ENCODE assay signal across 12 mouse cellular contexts in the genomic region with DNA sequence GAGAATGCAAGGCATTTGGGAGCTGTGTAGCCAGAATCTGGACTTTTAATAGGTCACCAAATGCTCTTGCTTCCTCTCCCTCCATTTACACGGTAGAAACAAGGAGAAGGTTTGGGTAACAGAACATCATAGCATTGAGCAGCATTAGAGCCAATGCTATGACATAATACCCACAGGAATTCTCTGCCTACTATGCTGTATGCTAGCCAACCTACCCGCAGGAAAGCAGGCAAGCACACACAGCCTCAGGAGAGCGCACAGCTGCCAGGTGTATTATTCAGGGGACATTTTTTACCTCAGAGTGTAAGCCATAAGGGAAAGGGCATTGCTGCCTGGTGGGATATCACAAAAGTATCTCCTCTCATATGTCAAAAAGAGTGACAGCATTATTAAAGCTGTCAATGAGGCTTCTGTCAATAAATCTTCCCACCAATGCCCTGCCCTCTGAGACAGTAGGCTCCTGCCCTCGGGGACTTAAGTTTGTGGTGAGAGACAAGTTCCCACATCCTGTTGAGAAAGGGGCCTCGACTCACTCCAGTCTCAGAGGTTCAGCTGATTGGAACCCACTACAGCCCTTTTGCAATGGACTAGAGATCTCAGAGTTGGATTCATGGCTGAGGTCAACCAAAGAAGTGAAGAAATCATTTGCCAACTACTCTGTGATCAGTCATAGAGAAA. TPM values are rescaled to one million over a fixed set of nuclear protein-coding genes. Genes with fewer than 3 reads are reported as not detected.
A peak's percentile ranks its signal among the peaks of the same experiment; 100 is the strongest.
DNase-seq lines count a peak whose midpoint lies in the region; ATAC-seq and TF ChIP-seq lines count a peak whose summit lies in the region.
"Had no signal": no experiment of that assay in that cellular context is flagged by ENCODE, and none has a peak within 500 bp of the region (broad histone marks: within the 10 kb centered on the region; RNA-seq: fewer than 3 reads in every experiment).

No protein-coding gene starts in this region.

- H3K4me1 ChIP-seq in lung, embryonic 14.5 days (ENCODE audit: insufficient read depth) = no peaks in the 10 kb centered on the region
- no peaks in the 10 kb centered on the region; the same call in 1 of the 2 replicates for H3K4me1 ChIP-seq in lung, adult 2 months (ENCODE audit: control insufficient read depth, insufficient read depth, low read length)
- no peaks in the 10 kb centered on the region for H3K4me1 ChIP-seq in midbrain, embryonic 14.5 days (ENCODE audit: control insufficient read depth, insufficient read depth, low read length)

- no peak overlapping the region for H3K27ac ChIP-seq in lung, embryonic 14.5 days (ENCODE audit: low read depth)
- 0 out of 2 replicates have a peak overlapping the region, but pooled peaks have one; percentile 5 for H3K27ac ChIP-seq in macrophage
- H3K27ac ChIP-seq in midbrain, embryonic 14.5 days (replicated peaks; ENCODE audit: low read depth, low read length) = no peak overlapping the region
- H3K27ac ChIP-seq: intestine, embryonic 15.5 days; stomach, embryonic 15.5 days had no signal

- WGBS in lung, embryonic 14.5 days = 34% methylated on average over 5 of the region's 5 CpGs
- WGBS in lung, adult 2 months = 29% methylated on average over 5 of the region's 5 CpGs
- WGBS in macrophage (ENCODE audit: missing documents) = 15% methylated on average over 5 of the region's 5 CpGs
- 59% methylated on average over 5 of the region's 5 CpGs for WGBS in midbrain, embryonic 14.5 days

- no peak for TF ChIP-seq POLR2A in lung, adult 2 months (IDR thresholded peaks at IDR 0.05; ENCODE audit: borderline replicate concordance, extremely low read depth, low read depth, low read length)

- H3K9ac ChIP-seq in lung, embryonic 14.5 days = no peak overlapping the region
- H3K9ac ChIP-seq in midbrain, embryonic 14.5 days (replicated peaks; ENCODE audit: low read length) = no peak overlapping the region
- H3K9ac ChIP-seq: intestine, embryonic 15.5 days; stomach, embryonic 15.5 days had no signal

- no peaks in the 10 kb centered on the region for H3K27me3 ChIP-seq in lung, embryonic 14.5 days (ENCODE audit: insufficient read depth, low read length)
- H3K27me3 ChIP-seq in midbrain, embryonic 14.5 days (ENCODE audit: control insufficient read depth, insufficient read depth, low read length) = no peaks in the 10 kb centered on the region
- H3K27me3 ChIP-seq: intestine, embryonic 15.5 days; stomach, embryonic 15.5 days had no signal

- H3K36me3 ChIP-seq in lung, embryonic 14.5 days (ENCODE audit: insufficient read depth) = no peaks in the 10 kb centered on the region
- peaks cover 19% of the 10 kb centered on the region for H3K36me3 ChIP-seq in macrophage (ENCODE audit: inconsistent target)
- H3K36me3 ChIP-seq in midbrain, embryonic 14.5 days (ENCODE audit: control insufficient read depth, insufficient read depth, low read length) = no peaks in the 10 kb centered on the region
- H3K36me3 ChIP-seq: intestine, embryonic 15.5 days; stomach, embryonic 15.5 days had no signal

- no peak overlapping the region for H3K4me3 ChIP-seq in lung, embryonic 14.5 days (ENCODE audit: low read depth, low read length)
- H3K4me3 ChIP-seq in lung, adult 2 months (replicated peaks; ENCODE audit: extremely low read depth, low read depth, low read length) = no peak overlapping the region
- H3K4me3 ChIP-seq in macrophage (ENCODE audit: inconsistent target) = no peak overlapping the region
- no peak overlapping the region for H3K4me3 ChIP-seq in midbrain, embryonic 14.5 days (replicated peaks; ENCODE audit: low read depth, low read length)
- H3K4me3 ChIP-seq: erythroblast, embryonic 14.5 days; intestine, embryonic 15.5 days; stomach, embryonic 15.5 days had no signal

- peak; percentile 58; the same call in 1 of the 2 replicates for ATAC-seq in lung, embryonic 14.5 days (ENCODE audit: insufficient read depth)
- no peak for ATAC-seq in midbrain, embryonic 14.5 days (ENCODE audit: low FRiP score, low TSS enrichment)
- ATAC-seq: intestine, embryonic 15.5 days had no signal

- H3K9me3 ChIP-seq in lung, embryonic 14.5 days (ENCODE audit: low read depth, low read length) = no peaks in the 10 kb centered on the region
- H3K9me3 ChIP-seq in midbrain, embryonic 14.5 days (ENCODE audit: control insufficient read depth, low read length) = no peaks in the 10 kb centered on the region
- H3K9me3 ChIP-seq: intestine, embryonic 15.5 days; stomach, embryonic 15.5 days had no signal

- TF ChIP-seq CTCF in lung, embryonic 14.5 days (IDR thresholded peaks at IDR 0.05; ENCODE audit: low read depth) = no peak
- TF ChIP-seq CTCF in lung, adult 2 months (IDR thresholded peaks at IDR 0.05; ENCODE audit: insufficient read depth, low read length) = no peak

- peaks cover 100% of the 10 kb centered on the region for H3K79me2 ChIP-seq in macrophage (ENCODE audit: inconsistent target)

- no peak overlapping the region for H3K4me2 ChIP-seq in lung, embryonic 14.5 days
- H3K4me2 ChIP-seq in midbrain, embryonic 14.5 days (ENCODE audit: low read length) = no peak overlapping the region
- H3K4me2 ChIP-seq: intestine, embryonic 15.5 days; stomach, embryonic 15.5 days had no signal

- no peak for DNase-seq in lung, embryonic 14.5 days
- DNase-seq in lung, adult 2 months = no peak
- peak; percentile 49 for DNase-seq in adipocyte (ENCODE audit: low spot score)
- DNase-seq in gastrocnemius, postnatal 25 days = no peak
- no peak for DNase-seq in layer of hippocampus, postnatal 36 days
- no peak for DNase-seq in midbrain, embryonic 14.5 days
- DNase-seq: cerebellum, adult 18-20 months; heart, adult 18-20 months had no signal

RNA-seq across cellular contexts. Expression of gene Fyb, which starts 51.8 kb away (rescaled TPM):
- 6.2 and 6.5 TPM in 2 replicates for polyA plus RNA-seq in lung, embryonic 14.5 days (2014; fragmentation: Nextera tagmentation; extraction: Ambion mirVana)
- 48.1 and 71.0 TPM in 2 replicates for polyA plus RNA-seq in lung, adult 2 months (2012; rRNA removed)
- total RNA-seq in macrophage (2018; cell fraction: chromatin; rRNA removed) = 1,000 to 10,000 TPM in 25 of 26 experiments, 100 to 1,000 TPM in 1; 946 to 4,580 (median 3,223) TPM
- 1,000 to 10,000 TPM in 9 of 26 experiments, 100 to 1,000 TPM in 17; 417 to 1,132 (median 746) TPM for total RNA-seq in macrophage (2018; cell fraction: cytosol; rRNA removed)
- total RNA-seq in macrophage (2018; cell fraction: nucleus; rRNA removed) = 1,000 to 10,000 TPM; 1,077 to 2,236 (median 1,801) TPM
- polyA plus RNA-seq in macrophage (2018) = 370 to 786 TPM (median 465 TPM) in 3 replicates
- 1 to 10 TPM; 1.6 to 2.9 TPM for total RNA-seq in gastrocnemius, postnatal 25 days (2021)
- total RNA-seq in layer of hippocampus, postnatal 36 days (2021) = 1 to 10 TPM; 5.9 to 8.3 TPM
- polyA plus RNA-seq in midbrain, embryonic 14.5 days (2014; fragmentation: Nextera tagmentation; extraction: Ambion mirVana) = 0.67 and 6.1 TPM in 2 replicates
